In genomic region chr16:21648800-21649199, GRCm38 (mm10) we compare ENCODE assay signal across 16 mouse cellular contexts.
"Had no signal": no experiment of that assay in that cellular context is flagged by ENCODE, and none has a peak within 500 bp of the region (broad histone marks: within the 10 kb centered on the region; RNA-seq: fewer than 3 reads in every experiment).

No protein-coding gene starts in this region.

- H3K4me3 ChIP-seq: intestine, embryonic 15.5 days; kidney, embryonic 15.5 days; limb, embryonic 12.5 days; limb, embryonic 15.5 days; megakaryocyte, embryonic 14.5 days had no signal

- H3K9ac ChIP-seq: intestine, embryonic 15.5 days; kidney, embryonic 15.5 days; limb, embryonic 12.5 days; limb, embryonic 15.5 days; lung, embryonic 14.5 days had no signal

- H3K36me3 ChIP-seq: intestine, embryonic 15.5 days; limb, embryonic 12.5 days had no signal

- H3K4me2 ChIP-seq: intestine, embryonic 15.5 days; kidney, embryonic 15.5 days; limb, embryonic 12.5 days; limb, embryonic 15.5 days; lung, embryonic 14.5 days; midbrain, embryonic 11.5 days had no signal

- DNase-seq: kidney, adult 11 months; kidney, adult 8-10 months; kidney, postnatal 10 days; kidney, postnatal 36 days; left cerebral cortex, postnatal 4 days; lung, embryonic 14.5 days; midbrain, embryonic 14.5 days; thymus, postnatal 36 days had no signal

- H3K27me3 ChIP-seq: intestine, embryonic 15.5 days; kidney, embryonic 15.5 days; limb, embryonic 12.5 days; limb, embryonic 15.5 days had no signal

- H3K9me3 ChIP-seq: intestine, embryonic 15.5 days; kidney, embryonic 15.5 days; limb, embryonic 12.5 days; limb, embryonic 15.5 days; megakaryocyte, embryonic 14.5 days had no signal

- ATAC-seq: intestine, embryonic 15.5 days; lung, postnatal 0 days had no signal

- H3K27ac ChIP-seq: intestine, embryonic 15.5 days; kidney, embryonic 15.5 days; limb, embryonic 12.5 days; limb, embryonic 15.5 days; macrophage had no signal
